Comparison of ENCODE assay signal across 9 mouse cellular contexts in the genomic region with DNA sequence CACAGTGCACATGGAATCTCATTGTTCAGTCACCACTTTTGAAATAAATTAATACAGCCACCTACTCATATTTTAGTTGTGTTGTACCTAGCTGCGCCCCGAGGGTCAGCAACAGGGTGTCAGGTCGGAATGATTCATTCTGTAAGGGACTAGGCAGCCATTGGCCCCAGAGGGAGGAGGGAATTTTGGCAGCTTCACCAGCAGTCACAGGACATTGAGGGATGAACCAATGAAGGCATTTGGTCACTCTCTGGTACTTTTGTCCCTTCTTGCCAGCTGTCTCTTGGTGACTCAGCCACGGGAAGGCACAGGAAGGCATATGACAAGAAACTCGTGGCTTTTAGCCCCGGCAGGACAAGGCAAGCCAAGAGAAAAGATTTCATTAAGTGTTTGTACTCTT. TPM values are rescaled to one million over a fixed set of nuclear protein-coding genes. Genes with fewer than 3 reads are reported as not detected.
DNase-seq lines count a peak whose midpoint lies in the region; ATAC-seq lines count a peak whose summit lies in the region.
"Had no signal": no experiment of that assay in that cellular context is flagged by ENCODE, and none has a peak within 500 bp of the region (broad histone marks: within the 10 kb centered on the region; RNA-seq: fewer than 3 reads in every experiment).

No protein-coding gene starts in this region.

- peaks cover 13% of the 10 kb centered on the region for H3K4me1 ChIP-seq in lung, embryonic 16.5 days (replicated peaks; ENCODE audit: control insufficient read depth, insufficient read depth, low read length)
- H3K4me1 ChIP-seq in hindbrain, embryonic 10.5 days (replicated peaks), result peaks cover 26% of the 10 kb centered on the region
- peaks cover 15% of the 10 kb centered on the region for H3K4me1 ChIP-seq in midbrain, embryonic 16.5 days (ENCODE audit: control insufficient read depth, insufficient read depth, low read length)

- 76% methylated on average over 6 of the region's 6 CpGs for WGBS in lung, embryonic 16.5 days
- WGBS in hindbrain, embryonic 10.5 days, result 90% methylated on average over 6 of the region's 6 CpGs
- 93% methylated on average over 6 of the region's 6 CpGs for whole genome bisulfite sequencing in midbrain, embryonic 16.5 days

- no peak overlapping the region for H3K9ac ChIP-seq in lung, embryonic 16.5 days (ENCODE audit: low read length)
- no peak overlapping the region for H3K9ac ChIP-seq in midbrain, embryonic 16.5 days (ENCODE audit: low read depth, low read length)

- intact Hi-C loops in left cerebral cortex, postnatal 36 days (cut with DNase I), result no loop called here

- no peak overlapping the region for H3K4me2 ChIP-seq in lung, embryonic 16.5 days (ENCODE audit: low read depth, low read length)
- H3K4me2 ChIP-seq in midbrain, embryonic 16.5 days (ENCODE audit: low read length), result no peak overlapping the region

- no peaks in the 10 kb centered on the region for H3K9me3 ChIP-seq in lung, embryonic 16.5 days (ENCODE audit: control insufficient read depth, low read length)
- no peaks in the 10 kb centered on the region for H3K9me3 ChIP-seq in hindbrain, embryonic 10.5 days
- H3K9me3 ChIP-seq in midbrain, embryonic 16.5 days (replicated peaks; ENCODE audit: control insufficient read depth, low read length, poor library complexity, severe bottlenecking), result no peaks in the 10 kb centered on the region

- no peaks in the 10 kb centered on the region for H3K27me3 ChIP-seq in lung, embryonic 16.5 days (ENCODE audit: control insufficient read depth, insufficient read depth, low read depth, low read length)
- no peaks in the 10 kb centered on the region for H3K27me3 ChIP-seq in hindbrain, embryonic 10.5 days (ENCODE audit: insufficient read depth, poor library complexity, severe bottlenecking)
- H3K27me3 ChIP-seq in midbrain, embryonic 16.5 days (ENCODE audit: control insufficient read depth, insufficient read depth, low read depth, low read length), result no peaks in the 10 kb centered on the region

- no peak overlapping the region for H3K4me3 ChIP-seq in lung, embryonic 16.5 days (ENCODE audit: low read length)
- no peak overlapping the region for H3K4me3 ChIP-seq in hindbrain, embryonic 10.5 days
- H3K4me3 ChIP-seq in midbrain, embryonic 16.5 days (ENCODE audit: low read depth, low read length), result no peak overlapping the region

- DNase-seq in adrenal gland, adult 2 months, result peak; percentile 84
- no peak for DNase-seq in adrenal gland, adult 18-20 months (ENCODE audit: low spot score in 2 of 2)
- no peak for DNase-seq in lung, postnatal 14 days
- DNase-seq in hindbrain, embryonic 10.5 days (ENCODE audit: low spot score), result no peak
- no peak for DNase-seq in cerebellum, adult 11 months
- DNase-seq in left cerebral cortex, postnatal 36 days (ENCODE audit: low spot score in 2 of 2), result no peak

- peak overlapping the region; percentile 97; the same call in 1 of the 2 replicates for H3K27ac ChIP-seq in lung, embryonic 16.5 days (ENCODE audit: low read length)
- peak overlapping the region; percentile 95 for H3K27ac ChIP-seq in hindbrain, embryonic 10.5 days
- H3K27ac ChIP-seq in midbrain, embryonic 16.5 days (ENCODE audit: low read length), result peak overlapping the region; percentile 93

- H3K36me3 ChIP-seq in lung, embryonic 16.5 days (ENCODE audit: control insufficient read depth, insufficient read depth, low read length), result peaks cover 36% of the 10 kb centered on the region
- peaks cover 69% of the 10 kb centered on the region for H3K36me3 ChIP-seq in hindbrain, embryonic 10.5 days
- H3K36me3 ChIP-seq in midbrain, embryonic 16.5 days (ENCODE audit: control insufficient read depth, insufficient read depth, low read length), result peaks cover 22% of the 10 kb centered on the region

- ATAC-seq in lung, embryonic 16.5 days (ENCODE audit: low read depth), result no peak
- no peak for ATAC-seq in midbrain, embryonic 16.5 days

RNA-seq across cellular contexts. Expression of gene Mpdu1, which starts 1.4 kb away (rescaled TPM):
- total RNA-seq in adrenal gland, adult 2 months (2021), result 100 to 1,000 TPM; 109 to 127 TPM
- 179 and 196 TPM in 2 replicates for polyA plus RNA-seq in adrenal gland, adult 2 months (2012; rRNA removed)
- 100 to 1,000 TPM in 1 of 2 experiments, 10 to 100 TPM in 1; 95.7 to 117 TPM for total RNA-seq in adrenal gland, adult 18-20 months (2021)
- 65.5 and 71.0 TPM in 2 replicates for polyA plus RNA-seq in lung, embryonic 16.5 days (2015; fragmentation: Nextera tagmentation; extraction: Ambion mirVana)
- polyA plus RNA-seq in hindbrain, embryonic 10.5 days (2016; fragmentation: Nextera tagmentation; extraction: Ambion mirVana), result 80.6 and 88.3 TPM in 2 replicates
- polyA plus RNA-seq in midbrain, embryonic 16.5 days (2015; fragmentation: Nextera tagmentation; extraction: Ambion mirVana), result 101 and 104 TPM in 2 replicates
- 10 to 100 TPM; 59.8 to 62.3 TPM for total RNA-seq in left cerebral cortex, postnatal 36 days (2021)

RNA-seq across cellular contexts. Expression of gene Cd68, which starts 2.2 kb away (rescaled TPM):
- total RNA-seq in adrenal gland, adult 2 months (2021), result 10 to 100 TPM; 16.8 to 53.0 TPM
- polyA plus RNA-seq in adrenal gland, adult 2 months (2012; rRNA removed), result 24.5 and 36.9 TPM in 2 replicates
- 10 to 100 TPM; 20.5 to 36.7 TPM for total RNA-seq in adrenal gland, adult 18-20 months (2021)
- polyA plus RNA-seq in lung, embryonic 16.5 days (2015; fragmentation: Nextera tagmentation; extraction: Ambion mirVana), result 19.2 and 19.4 TPM in 2 replicates
- polyA plus RNA-seq in hindbrain, embryonic 10.5 days (2016; fragmentation: Nextera tagmentation; extraction: Ambion mirVana), result 7.2 and 8.7 TPM in 2 replicates
- polyA plus RNA-seq in midbrain, embryonic 16.5 days (2015; fragmentation: Nextera tagmentation; extraction: Ambion mirVana), result 6.4 and 9.7 TPM in 2 replicates
- total RNA-seq in left cerebral cortex, postnatal 36 days (2021), result 10 to 100 TPM; 14.9 to 15.1 TPM

RNA-seq across cellular contexts. Expression of gene Eif4a1, which starts 8.4 kb away (rescaled TPM):
- 100 to 1,000 TPM; 509 to 543 TPM for total RNA-seq in adrenal gland, adult 2 months (2021)
- polyA plus RNA-seq in adrenal gland, adult 2 months (2012; rRNA removed), result 85.0 and 144 TPM in 2 replicates
- 100 to 1,000 TPM; 584 to 655 TPM for total RNA-seq in adrenal gland, adult 18-20 months (2021)
- polyA plus RNA-seq in lung, embryonic 16.5 days (2015; fragmentation: Nextera tagmentation; extraction: Ambion mirVana), result 539 and 624 TPM in 2 replicates
- polyA plus RNA-seq in hindbrain, embryonic 10.5 days (2016; fragmentation: Nextera tagmentation; extraction: Ambion mirVana), result 740 and 935 TPM in 2 replicates
- polyA plus RNA-seq in midbrain, embryonic 16.5 days (2015; fragmentation: Nextera tagmentation; extraction: Ambion mirVana), result 477 and 496 TPM in 2 replicates
- total RNA-seq in left cerebral cortex, postnatal 36 days (2021), result 100 to 1,000 TPM; 276 to 285 TPM

RNA-seq across cellular contexts. Expression of gene Sox15, which starts 8.7 kb away (rescaled TPM):
- total RNA-seq in adrenal gland, adult 2 months (2021), result not detected
- 0.24 TPM in 1 of 2 replicates, not detected in the other for polyA plus RNA-seq in adrenal gland, adult 2 months (2012; rRNA removed)
- total RNA-seq in adrenal gland, adult 18-20 months (2021), result not detected
- 0.54 TPM in 1 of 2 replicates, not detected in the other for polyA plus RNA-seq in lung, embryonic 16.5 days (2015; fragmentation: Nextera tagmentation; extraction: Ambion mirVana)
- polyA plus RNA-seq in hindbrain, embryonic 10.5 days (2016; fragmentation: Nextera tagmentation; extraction: Ambion mirVana), result 0.37 TPM in 1 of 2 replicates, not detected in the other
- polyA plus RNA-seq in midbrain, embryonic 16.5 days (2015; fragmentation: Nextera tagmentation; extraction: Ambion mirVana), result not detected in 2 replicates
- under 1 TPM in 1 of 2 experiments, not detected in 1; 0.39 TPM for total RNA-seq in left cerebral cortex, postnatal 36 days (2021)
- total RNA-seq: common myeloid progenitor, adult 5-6 weeks had no signal

RNA-seq across cellular contexts. Expression of gene Senp3, which starts 18.1 kb away (rescaled TPM):
- total RNA-seq in adrenal gland, adult 2 months (2021), result 10 to 100 TPM; 65.5 to 75.5 TPM
- 34.3 and 37.5 TPM in 2 replicates for polyA plus RNA-seq in adrenal gland, adult 2 months (2012; rRNA removed)
- total RNA-seq in adrenal gland, adult 18-20 months (2021), result 10 to 100 TPM; 69.0 to 79.8 TPM
- polyA plus RNA-seq in lung, embryonic 16.5 days (2015; fragmentation: Nextera tagmentation; extraction: Ambion mirVana), result 69.3 and 70.6 TPM in 2 replicates
- polyA plus RNA-seq in hindbrain, embryonic 10.5 days (2016; fragmentation: Nextera tagmentation; extraction: Ambion mirVana), result 116 and 122 TPM in 2 replicates
- polyA plus RNA-seq in midbrain, embryonic 16.5 days (2015; fragmentation: Nextera tagmentation; extraction: Ambion mirVana), result 94.0 and 98.5 TPM in 2 replicates
- 100 to 1,000 TPM in 1 of 2 experiments, 10 to 100 TPM in 1; 84.3 to 114 TPM for total RNA-seq in left cerebral cortex, postnatal 36 days (2021)
